Mouse (Mus musculus): ENCODE results near the gene Lgalsl.

The Lgalsl gene

DNA sequence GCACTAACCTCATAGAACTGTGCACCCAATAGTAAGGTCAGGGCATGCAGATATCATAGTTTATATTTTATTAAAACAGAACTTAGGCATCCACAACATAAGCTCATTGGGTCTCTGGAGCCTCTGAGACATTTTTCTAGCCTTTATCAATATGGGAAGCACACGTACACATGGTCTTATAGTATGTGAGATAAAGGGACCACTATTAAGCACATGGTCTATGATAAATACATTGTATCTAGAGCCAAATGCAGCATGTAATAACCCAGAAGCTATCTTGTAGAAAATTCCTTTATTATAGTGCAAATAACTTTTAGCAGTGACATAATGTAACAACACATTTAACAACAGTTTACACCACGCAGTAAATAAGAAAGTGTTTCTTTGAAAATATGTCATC lies 7.6 kb downstream of the Lgalsl start:
- no peak for DNase-seq

DNA sequence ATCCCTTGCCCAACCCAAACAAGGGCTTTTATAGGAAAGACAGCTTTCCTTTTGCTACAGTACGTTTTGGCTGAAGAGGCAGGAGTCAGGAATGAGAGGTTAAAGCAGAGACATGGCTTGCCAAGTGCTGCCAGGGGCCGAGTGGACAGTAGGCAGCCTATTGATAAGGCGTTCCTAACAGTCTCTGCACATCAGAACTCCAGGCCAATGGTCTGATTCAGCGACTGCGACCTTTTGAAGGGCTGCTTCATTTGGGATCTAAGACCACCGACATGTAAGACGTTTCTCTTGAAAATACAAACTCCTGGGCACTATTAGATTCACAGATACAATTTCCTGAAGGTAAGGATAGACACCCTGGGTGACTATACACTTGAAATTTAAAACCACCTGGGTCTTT lies 9.5 kb downstream of the Lgalsl start:
- no peak for DNase-seq

DNA sequence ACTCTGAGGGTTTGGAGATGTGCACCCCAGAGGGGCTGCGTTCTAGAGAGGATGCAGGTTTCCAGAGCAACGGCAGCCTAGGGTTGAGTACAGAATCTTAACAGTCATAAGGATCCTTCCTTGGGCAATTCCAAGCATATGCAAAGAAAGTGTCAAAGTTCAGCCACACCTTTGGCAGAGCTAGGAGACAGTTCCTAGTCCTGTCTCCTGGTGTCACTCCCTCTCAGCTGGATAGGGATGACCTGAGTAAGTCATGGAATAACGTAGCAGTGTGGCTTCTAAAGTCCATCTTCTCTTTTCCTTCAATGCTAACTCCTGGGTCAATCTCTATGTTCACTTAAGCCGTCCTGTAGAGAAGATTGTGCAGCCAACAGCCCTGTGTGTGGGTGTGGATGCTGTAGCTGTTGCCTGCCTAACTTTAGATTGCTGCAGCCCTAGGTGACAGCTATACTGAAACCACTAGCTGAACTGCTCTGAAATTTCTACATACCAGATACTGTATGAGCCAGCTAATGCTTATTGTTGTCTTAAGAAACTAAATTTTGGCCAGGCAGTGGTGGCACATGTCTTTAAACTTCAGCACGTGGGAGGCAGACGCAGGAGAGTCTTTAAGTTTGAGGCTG lies 16.8 kb downstream of the Lgalsl start:
- DNase-seq: no peak

DNA sequence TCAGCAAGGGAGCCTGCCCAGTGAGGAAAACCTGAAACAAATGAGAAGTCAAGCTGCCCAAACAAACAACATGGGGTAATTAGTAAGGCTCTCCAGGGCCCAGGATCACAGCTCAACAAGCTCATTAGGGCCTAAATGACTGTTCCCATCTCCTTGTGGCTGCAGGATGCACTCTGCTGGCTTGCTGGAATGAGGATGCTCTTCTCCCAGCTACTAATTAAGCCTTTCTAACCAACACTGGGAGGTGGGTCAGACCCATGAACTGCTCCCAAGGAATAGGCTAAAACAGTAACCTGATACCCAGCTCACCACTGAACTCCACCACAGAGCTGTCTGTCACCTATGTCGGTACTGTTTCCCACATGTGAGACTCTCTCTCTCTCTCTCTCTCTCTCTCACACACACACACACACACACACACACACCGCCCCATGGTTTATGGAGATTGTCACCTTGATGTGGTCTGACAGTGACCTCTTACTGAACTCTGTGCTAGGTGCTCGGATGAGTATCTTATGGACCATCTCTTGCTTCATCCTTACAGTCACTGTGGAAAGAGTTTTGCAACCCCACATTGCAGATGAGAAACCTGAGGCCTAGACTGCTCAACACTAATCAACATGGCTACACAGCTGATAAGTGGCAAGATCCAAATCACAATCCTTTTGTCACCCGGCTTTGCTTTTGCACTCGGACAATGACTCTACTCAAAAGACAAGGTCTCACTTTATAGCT lies 18.5 kb downstream of the Lgalsl start:
- DNase-seq: no peak

DNA sequence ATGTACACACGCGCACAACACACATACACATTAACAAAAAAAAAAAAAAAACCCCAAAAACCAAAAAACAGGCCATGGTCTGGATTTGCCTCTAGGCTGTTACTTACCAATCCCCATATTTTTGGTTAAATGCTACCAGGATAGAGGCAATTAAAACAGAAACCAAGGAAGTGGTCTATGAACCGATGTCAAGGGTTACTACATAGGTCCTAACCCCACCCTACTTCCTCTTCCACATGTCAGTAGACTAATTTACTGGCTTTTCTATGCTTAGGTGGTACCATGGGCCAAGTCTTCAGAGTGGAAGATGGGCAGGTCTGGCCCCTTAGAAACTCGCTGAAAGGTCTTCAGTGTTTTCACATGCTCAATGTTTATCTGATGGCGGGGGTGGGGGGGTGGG lies 24.2 kb downstream of the Lgalsl start:
- no peak for DNase-seq

DNA sequence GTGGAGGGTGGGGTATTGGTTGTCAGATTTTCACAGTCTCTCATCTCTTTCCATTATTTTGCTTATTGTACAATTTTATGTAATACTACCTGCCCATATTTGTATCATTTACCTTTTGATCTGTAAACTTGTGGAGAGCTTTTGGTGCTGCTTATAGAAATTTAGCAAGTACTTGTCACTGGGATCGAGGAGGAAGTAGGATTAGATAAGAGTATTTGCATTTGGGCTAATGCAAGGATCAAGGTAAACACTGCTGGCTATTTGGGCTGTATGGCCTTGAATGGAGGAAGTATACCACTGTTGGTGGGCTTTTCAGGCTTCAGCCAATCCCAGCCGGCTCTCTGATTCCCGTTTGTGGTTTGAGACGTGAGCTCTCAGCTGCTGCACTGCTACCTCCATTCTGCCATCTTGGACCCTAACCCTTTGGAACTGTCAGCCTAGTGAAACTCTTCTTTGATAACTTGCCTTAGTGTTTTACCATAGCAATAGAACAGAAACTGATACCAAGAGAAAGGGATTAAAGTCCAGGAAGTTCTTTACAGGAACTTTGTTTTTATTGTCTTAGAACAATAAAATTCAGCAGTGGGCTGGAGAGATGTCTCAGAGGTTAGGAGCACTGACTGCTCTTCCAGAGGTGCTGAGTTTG lies 25.1 kb downstream of the Lgalsl start:
- no peak for DNase-seq

DNA sequence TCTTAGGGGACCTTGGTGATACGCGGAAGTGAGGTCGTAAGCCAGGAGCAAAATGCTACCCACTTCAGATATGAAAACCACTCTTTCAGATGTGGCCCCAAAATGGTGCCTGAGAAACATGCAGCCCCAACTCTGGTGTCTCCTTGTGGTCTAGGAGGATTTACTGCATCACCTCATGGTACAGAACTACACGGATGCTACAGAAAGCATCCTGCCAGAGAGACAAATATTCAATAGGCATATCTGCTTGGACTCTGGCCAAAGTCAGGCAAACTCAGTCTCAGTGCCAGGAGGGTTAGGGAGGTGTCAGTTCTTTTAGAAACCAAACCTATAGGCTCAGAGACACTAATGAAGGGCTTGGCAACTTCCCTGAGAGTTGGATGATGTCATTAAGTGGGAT lies 26.4 kb downstream of the Lgalsl start:
- DNase-seq: no peak

DNA sequence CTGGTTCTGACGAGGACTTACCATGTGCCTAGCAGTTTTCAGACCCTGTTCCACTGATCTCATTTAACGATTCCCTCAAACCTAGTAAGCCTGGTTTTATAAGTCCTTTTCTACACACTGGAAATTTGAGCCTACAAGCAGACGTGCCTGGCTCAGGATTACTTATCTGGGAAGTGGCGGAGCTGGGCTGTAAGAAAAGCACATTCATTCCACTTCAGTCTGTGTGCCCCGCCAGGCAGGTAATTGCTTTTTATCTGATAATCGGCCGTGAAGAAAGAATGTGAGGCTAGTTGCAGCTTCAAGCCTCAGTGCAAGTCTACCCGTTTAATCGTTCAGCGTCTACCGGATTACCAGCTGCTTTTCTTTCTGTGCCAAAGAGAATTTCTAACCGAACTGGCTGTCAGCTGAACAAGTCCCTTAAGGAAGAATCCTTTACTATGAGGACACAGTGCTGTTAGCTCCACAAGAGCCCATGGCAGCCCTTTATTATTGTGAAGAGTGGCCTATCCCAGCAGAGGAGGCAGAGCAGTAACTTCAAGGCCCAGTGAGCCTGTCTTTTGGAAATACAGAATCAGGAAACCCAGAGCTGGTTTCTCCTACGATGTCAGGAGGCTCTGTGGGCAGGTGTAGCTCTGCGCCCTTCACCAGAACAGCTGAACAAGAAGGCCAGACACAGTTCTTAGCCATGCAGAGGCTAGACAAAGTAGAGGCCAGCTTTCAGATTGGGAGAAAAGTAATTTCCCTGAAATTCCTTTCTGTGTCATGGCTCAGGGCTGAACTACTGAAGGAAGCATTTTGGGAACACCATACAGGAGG lies 30.4 kb downstream of the Lgalsl start:
- no peak for DNase-seq

DNA sequence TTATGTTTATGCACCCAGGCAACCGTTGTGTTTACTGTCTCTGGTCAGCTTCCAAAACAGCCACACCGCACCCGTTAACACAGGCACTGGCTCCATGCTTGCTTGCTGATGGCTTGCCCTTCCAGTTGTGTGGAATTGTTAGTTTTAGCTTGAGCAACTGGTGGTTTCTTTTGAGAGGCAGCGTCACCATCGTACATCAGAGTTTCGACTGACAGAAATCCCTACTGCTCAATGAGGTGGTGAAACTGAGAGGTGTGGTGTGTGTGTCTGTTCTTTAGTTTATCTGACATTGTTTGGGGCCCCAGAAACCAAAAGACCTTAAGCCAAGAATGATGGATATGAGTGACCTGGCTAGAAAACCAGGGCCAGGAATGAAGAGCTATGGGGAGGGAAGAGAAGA lies 33.0 kb downstream of the Lgalsl start:
- DNase-seq: no peak

DNA sequence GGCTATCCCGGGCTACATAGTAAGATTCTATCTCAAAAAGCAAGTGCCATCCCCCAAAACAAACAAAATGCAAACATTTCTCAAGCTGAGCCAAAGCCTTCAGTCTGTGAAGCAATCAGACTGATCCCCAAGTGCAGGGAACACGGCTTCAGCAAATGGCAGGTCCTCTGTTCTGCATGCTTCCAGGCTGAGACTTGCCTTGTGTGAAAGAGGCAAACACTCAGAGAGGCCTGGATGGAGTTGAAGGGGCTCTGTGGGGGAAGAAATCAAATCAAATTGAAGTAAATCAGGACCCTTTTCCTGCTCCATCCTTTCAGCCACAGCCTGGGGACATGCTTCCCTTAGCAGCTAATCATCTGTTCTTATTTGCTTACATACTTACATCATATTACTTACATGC lies 35.4 kb downstream of the Lgalsl start:
- DNase-seq: no peak

DNA sequence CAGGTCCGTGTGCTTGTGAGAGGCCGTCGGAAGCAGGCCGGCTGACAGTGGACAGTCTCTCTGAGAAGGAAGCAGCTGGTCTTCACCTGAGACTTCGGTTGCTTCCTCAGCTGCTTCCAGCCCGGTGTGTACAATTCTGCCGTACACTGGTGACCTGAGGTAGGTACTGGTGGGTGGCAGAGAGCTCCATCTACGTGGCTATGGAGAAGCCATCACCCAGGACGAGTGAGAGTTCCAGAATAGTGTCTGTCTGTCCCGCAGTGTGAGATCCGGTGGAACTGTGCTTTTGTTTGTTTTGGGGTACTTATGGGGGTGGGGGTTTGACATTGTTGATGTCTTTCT lies 36.0 kb downstream of the Lgalsl start:
- no peak for DNase-seq

DNA sequence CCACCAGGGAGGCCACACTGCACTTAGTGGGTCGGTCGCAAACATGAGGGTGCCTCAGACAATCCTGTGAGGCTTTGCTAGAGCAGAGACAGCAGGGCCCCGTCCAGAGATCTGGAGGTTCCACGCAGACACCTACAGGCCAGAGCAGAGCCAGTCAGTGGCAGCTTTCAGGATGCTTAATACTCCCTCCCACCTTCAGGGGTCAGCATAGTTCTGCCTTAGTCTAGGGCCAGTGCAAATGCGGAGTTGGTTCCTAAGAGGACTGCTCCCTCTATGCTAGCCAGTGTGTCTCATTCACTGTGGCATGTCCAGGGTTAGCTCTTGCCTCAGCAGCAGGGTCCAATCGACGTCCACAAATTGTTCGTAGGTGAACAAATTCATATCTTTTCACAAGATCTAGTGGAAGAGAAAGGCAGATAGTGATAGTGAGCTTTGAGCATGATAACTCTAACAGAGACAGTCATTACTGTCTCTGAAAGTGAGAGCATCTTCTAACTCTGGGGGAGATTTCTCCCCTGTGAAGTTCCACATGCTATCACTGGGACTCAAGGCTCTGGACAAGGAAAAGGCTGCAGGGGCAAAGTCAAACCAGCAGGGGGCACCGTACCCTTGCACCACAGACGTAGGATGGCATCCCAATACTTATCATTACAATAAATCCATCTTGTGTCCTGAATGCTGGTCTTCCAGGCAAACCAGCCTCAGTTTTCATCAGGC lies 36.5 kb downstream of the Lgalsl start:
- peak; percentile 49 to 74 for DNase-seq

DNA sequence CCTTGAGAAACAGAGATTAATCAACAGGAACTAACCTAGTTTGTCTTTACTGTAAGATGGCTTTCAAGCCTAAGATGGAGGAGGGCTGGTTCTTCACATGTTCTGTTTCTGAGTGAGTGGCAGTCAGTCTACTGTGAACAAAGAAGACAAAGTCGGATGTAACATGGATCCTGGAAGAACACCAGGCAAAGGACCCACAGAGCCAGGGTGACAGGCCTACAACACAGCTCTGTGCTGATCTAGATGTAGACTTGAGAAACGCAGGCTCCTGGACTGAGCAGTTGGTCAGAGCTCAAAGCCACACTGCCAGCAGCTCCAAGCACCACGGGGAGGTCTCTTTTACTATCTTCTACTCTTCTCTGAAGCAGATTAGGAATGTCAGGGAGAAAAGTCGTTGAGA lies 37.2 kb downstream of the Lgalsl start:
- DNase-seq: no peak

DNA sequence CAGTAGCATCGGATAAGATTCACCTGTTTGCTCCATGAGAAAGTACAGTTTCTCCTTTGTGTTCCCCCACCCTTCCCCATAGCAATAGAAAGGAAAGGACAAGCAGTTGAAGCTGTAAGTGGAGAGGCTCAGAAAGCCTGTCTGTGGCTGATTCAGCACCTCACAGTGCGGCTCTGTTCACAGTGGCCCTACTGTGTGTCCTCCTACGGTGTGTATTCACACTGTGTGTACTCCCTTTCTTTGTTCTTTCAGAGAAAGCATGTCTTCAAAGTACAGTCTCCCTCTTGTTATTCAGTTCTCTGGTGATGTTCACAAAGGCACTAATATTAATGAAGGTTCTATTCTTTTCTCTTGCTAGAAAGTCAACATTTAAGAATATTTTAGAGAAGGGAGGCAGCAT lies 38.2 kb downstream of the Lgalsl start:
- DNase-seq: no peak

DNA sequence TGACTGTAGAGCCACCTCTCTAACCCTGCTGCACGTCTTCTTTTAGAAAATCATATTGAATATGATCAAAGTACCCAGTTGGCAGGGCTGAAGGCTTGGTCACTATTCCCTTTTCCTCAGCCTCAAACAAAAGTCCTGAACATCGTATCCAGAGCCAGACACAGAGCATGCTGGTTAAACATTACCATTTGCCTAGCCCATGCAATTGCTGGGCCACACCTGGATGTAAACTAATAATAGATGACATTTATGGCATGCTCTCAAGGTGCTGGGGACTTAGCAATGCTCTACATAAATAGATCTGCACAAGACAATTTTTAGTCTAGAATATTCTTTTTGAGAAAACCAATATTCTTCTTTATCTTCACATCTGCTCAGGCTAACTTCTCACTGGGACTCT lies 39.5 kb downstream of the Lgalsl start:
- no peak for DNase-seq

DNA sequence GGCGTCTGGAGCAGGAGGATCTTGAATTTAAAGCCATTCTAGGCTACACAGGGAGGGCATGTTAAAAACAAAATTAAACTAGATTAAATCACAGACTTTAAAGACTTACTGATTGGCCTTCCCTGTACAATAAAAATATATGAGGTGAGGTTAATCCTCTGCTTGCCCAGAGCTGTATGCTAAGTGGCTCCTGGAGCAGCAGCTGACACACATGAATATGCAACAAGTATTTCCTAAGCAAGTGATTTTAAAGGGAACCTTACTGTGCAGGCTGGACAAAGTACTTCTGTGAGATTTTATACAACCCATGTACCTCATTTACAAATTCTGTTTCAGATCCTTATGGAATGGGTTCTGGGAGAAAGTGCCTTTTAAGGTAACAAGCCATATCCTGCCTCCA lies 41.8 kb downstream of the Lgalsl start:
- no peak for DNase-seq

DNA sequence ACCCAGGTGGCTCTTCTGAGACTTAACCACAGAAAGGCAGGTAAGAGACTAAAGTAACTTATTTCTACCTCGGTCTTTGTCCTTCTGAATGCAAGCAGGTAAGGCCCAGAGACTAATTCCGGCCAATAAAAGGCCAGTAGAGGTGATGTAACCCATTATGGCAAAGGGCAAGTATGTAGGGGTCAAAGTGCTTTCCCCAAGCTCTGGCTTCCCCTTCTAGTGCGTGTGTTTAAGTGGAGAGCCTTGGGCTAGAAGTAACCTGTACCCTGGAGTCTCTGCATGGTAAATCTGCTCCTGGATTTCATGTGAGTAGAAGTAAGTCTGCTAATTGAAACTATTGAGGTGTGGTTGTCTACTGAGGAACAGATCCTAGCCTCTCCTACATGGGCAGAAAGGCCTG lies 42.8 kb downstream of the Lgalsl start:
- DNase-seq: no peak

DNA sequence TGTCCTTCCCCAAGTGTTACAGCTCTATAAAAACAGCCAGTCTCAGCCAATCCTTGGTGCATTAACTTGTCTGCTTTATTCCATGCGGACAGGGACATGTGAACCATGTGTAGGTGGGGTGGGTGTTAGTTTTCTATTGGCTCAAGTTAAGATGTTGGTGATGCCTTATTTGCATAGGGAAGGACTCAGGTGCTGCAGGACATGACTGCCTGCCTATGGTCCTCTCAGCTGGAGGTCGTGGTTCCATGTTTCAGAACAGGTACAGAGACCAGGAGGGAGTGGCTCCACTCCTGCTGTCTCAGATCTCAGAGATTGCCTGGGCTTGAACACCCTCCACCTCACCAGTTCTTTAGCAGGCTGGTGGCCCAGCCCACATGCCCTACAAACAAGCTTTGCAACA lies 44.7 kb downstream of the Lgalsl start:
- DNase-seq: no peak

DNA sequence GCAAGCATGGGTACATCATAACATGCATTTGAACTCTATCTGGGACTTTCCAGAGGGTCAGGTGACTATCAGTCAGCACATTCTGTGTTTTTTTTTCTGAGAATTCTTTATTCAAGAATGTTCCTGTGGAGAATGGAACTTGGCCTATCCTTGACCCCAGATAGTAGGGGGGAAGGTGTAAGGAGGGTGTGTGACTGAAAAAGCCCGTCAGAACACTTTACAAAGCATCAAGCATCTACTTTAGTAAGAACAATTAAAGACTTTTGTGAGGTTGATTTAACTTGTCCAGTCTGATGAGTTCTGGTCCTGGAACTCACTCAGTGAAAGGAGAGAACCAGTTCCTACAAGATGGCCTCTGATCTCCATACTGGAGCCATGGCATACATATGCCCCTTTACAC lies 45.7 kb downstream of the Lgalsl start:
- no peak for DNase-seq

DNA sequence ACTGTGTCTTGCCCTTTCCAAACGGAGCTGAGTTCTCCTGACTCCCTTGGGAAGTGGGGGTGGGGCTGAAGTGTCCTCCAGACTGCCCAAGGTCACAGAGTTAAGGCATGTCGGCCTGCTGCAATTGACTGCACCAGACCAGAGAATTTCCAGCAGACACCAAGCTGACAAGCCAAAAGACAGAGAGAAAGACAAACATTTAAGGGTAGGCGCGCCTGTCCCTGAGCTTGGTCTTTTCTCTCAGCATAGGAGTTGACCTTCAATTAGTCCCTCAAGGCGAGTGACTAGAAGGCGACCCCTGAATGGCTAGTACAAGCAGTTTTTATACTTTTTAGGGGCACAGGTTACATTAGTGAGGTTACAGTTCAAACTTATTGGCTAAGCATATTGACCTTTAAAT lies 46.1 kb downstream of the Lgalsl start:
- no peak for DNase-seq

DNA sequence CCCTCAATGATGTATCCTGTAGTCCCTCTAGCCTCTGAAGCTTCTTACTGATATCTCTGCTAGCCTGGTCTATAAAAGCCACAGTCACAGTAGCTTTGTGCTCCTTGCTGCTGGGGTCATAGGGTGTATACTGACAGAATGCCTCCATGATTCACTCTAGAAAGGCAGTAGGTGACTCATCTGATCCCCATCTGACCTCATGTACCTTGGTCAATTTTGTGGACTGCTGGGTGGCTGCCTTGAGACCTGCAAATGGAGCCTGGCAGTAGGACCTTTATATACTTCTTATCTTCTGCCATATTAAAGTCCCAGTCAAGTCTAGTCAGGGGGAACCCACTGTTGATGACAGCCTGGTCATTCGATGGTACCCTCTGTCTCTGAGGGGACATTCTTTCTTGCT lies 47.4 kb downstream of the Lgalsl start:
- no peak for DNase-seq

DNA sequence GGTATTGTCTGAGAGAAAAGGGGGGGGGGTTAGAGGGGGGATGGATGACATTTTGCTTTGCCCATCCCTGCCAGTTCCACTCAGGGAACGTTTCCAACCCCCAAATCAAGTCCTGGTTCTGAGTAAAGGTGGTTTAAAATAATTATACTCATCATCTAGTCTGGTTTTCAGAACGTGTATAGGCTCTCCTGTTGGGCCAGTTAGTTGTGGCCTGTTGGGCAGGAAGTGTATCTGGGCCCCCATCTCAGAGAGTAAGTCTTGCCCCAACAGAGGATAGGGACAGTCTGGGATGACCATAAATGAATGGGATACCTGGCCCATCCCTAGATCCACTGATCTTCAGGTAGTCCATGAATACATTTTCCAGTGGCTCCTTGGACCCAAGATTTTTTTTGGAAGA lies 48.2 kb downstream of the Lgalsl start:
- DNase-seq: no peak

DNA sequence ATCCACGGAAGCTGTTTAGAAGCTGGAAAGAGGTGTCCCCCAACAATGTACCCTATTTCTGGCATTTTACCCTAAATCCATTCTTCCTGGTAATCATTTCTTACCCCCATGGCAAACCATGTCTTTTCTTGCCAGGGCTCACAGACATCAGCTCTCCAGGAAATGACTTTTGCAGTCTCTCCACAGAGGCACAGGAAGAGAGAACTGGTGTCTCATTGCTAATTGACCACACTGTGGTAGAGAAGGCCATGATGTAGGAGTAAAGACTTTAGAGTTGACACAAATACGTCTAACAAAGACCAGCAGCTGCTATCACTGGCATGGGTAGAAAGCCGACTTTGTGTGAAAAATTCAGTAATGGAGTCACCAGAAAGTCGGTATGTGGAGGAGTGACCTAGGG lies 50.5 kb downstream of the Lgalsl start:
- no peak for DNase-seq
